Mouse (Mus musculus) liver, embryonic 14.5 days (tissue): ENCODE measurements around the gene Acan.

Source experiments
- CTCF ChIP-seq: IDR thresholded peaks from 2 replicates; pipeline ENCODE4 v1.5.1; 2016; ENCODE audit warnings: antibody characterized with exemption, low read depth, control low read depth
- EP300 ChIP-seq: IDR thresholded peaks from 2 replicates; pipeline ENCODE4 v1.6.1; 2016; ENCODE audit warnings: antibody characterized with exemption, low read depth

DNA sequence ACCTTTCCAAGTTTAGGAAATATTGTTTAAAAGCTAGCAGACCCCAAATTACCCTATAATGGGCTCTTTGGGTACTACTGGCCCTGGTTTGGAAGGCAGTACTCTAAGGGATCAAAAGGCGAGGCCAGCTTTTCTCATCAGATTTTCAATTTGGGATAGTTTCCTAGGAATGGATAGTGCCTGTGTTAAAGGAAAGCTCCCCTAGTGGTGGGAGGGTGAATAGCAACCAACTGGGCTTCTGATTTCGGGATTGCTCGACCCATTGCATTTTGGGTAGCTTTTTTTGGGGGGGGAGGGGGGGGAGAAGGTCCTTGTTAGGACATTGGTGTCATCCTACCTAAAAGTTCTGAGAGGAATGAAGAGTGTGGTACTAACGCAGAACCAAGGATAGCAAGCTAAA, 35.8 kb downstream of the Acan start:
- peak; percentile 60 for TF ChIP-seq CTCF
- TF ChIP-seq EP300 = no peak
